Mouse (Mus musculus) liver, postnatal 0 days (tissue): ENCODE measurements at regions not wholly inside any gene's neighbourhood (a gene's known extent, or its start where the extent isn't known, plus 50 kb on each side); places are given as distances from the start of the nearest gene placed in this dataset.

Experiments
- CTCF ChIP-seq: sonication (generic); IDR thresholded peaks from 2 replicates; pipeline ENCODE4 v1.5.1; 2016; ENCODE audit warnings: antibody characterized with exemption, low read depth
- EP300 ChIP-seq: IDR thresholded peaks from 2 replicates; pipeline ENCODE4 v1.6.1; 2016; ENCODE audit warnings: antibody characterized with exemption, low read depth, mild to moderate bottlenecking

- TF ChIP-seq CTCF (no peak), EP300 (no peak)
These were observed 155.7 kb downstream of the Lrig3 start for GRCm38 (mm10) chr10:126121626-126122025.
